ENCODE assay signal across 10 mouse cellular contexts in genomic region chr11:34010133-34010858, GRCm38 (mm10). TPM values are rescaled to one million over a fixed set of nuclear protein-coding genes. Genes with fewer than 3 reads are reported as not detected.
DNase-seq lines count a peak whose midpoint lies in the region; ATAC-seq and TF ChIP-seq lines count a peak whose summit lies in the region.
"Had no signal": no experiment of that assay in that cellular context is flagged by ENCODE, and none has a peak within 500 bp of the region (broad histone marks: within the 10 kb centered on the region; RNA-seq: fewer than 3 reads in every experiment).

No protein-coding gene starts in this region.

- no peaks in the 10 kb centered on the region for H3K36me3 ChIP-seq in heart, embryonic 13.5 days
- H3K36me3 ChIP-seq in liver, embryonic 11.5 days (ENCODE audit: control insufficient read depth, insufficient read depth, low read length), result no peaks in the 10 kb centered on the region
- H3K36me3 ChIP-seq in stomach, embryonic 14.5 days (ENCODE audit: control insufficient read depth, insufficient read depth, low read length), result no peaks in the 10 kb centered on the region

- ATAC-seq in heart, embryonic 13.5 days (ENCODE audit: extremely low read depth, insufficient number of reproducible peaks, low FRiP score, low TSS enrichment), result no peak
- peak; percentile 4; the same call in 1 of the 2 replicates for ATAC-seq in liver, embryonic 11.5 days (replicated peaks; ENCODE audit: low FRiP score)
- peak; percentile 46; the same call in 1 of the 2 replicates for ATAC-seq in stomach, embryonic 14.5 days (ENCODE audit: insufficient number of reproducible peaks, insufficient read depth, low FRiP score, low read depth)
- ATAC-seq: Patski had no signal

- intact Hi-C loops in left cerebral cortex, adult 2 months (cut with DNase I), result no loop called here

- no peaks in the 10 kb centered on the region for H3K9me3 ChIP-seq in heart, embryonic 13.5 days
- H3K9me3 ChIP-seq in liver, embryonic 11.5 days (ENCODE audit: control insufficient read depth, low read length), result no peaks in the 10 kb centered on the region
- no peaks in the 10 kb centered on the region for H3K9me3 ChIP-seq in stomach, embryonic 14.5 days (ENCODE audit: control insufficient read depth, low read depth, low read length)

- no peak overlapping the region for H3K4me2 ChIP-seq in heart, embryonic 13.5 days
- no peak overlapping the region for H3K4me2 ChIP-seq in liver, embryonic 11.5 days
- no peak overlapping the region for H3K4me2 ChIP-seq in stomach, embryonic 14.5 days (replicated peaks; ENCODE audit: low read depth, low read length)

- H3K27ac ChIP-seq in heart, embryonic 13.5 days (replicated peaks), result peak overlapping the region; percentile 63
- H3K27ac ChIP-seq in liver, embryonic 11.5 days (ENCODE audit: low read depth, low read length), result no peak overlapping the region; the same call in 1 of the 2 replicates
- peak overlapping the region; percentile 21; the same call in 1 of the 2 replicates for H3K27ac ChIP-seq in stomach, embryonic 14.5 days (ENCODE audit: low read length)
- no peak overlapping the region for H3K27ac ChIP-seq in left cerebral cortex, adult 2 months

- no peak overlapping the region for H3K4me3 ChIP-seq in heart, embryonic 13.5 days
- H3K4me3 ChIP-seq in liver, embryonic 11.5 days (ENCODE audit: low read depth, low read length), result no peak overlapping the region
- no peak overlapping the region for H3K4me3 ChIP-seq in stomach, embryonic 14.5 days (ENCODE audit: low read depth, low read length)
- H3K4me3 ChIP-seq in left cerebral cortex, adult 2 months, result no peak overlapping the region

- peaks cover 7% of the 10 kb centered on the region; the same call in 1 of the 2 replicates for H3K4me1 ChIP-seq in heart, embryonic 13.5 days
- H3K4me1 ChIP-seq in liver, embryonic 11.5 days (replicated peaks; ENCODE audit: control insufficient read depth, insufficient read depth, low read length), result no peaks in the 10 kb centered on the region
- no peaks in the 10 kb centered on the region for H3K4me1 ChIP-seq in stomach, embryonic 14.5 days (ENCODE audit: control insufficient read depth, insufficient read depth, low read length)

- H3K9ac ChIP-seq in heart, embryonic 13.5 days, result no peak overlapping the region
- H3K9ac ChIP-seq in liver, embryonic 11.5 days (ENCODE audit: low read depth, low read length), result no peak overlapping the region
- H3K9ac ChIP-seq in stomach, embryonic 14.5 days (replicated peaks; ENCODE audit: low read depth, low read length), result no peak overlapping the region

- no peaks in the 10 kb centered on the region for H3K27me3 ChIP-seq in heart, embryonic 13.5 days (replicated peaks)
- H3K27me3 ChIP-seq in liver, embryonic 11.5 days (replicated peaks; ENCODE audit: control insufficient read depth, insufficient read depth, low read length), result no peaks in the 10 kb centered on the region
- H3K27me3 ChIP-seq in stomach, embryonic 14.5 days (ENCODE audit: control insufficient read depth, insufficient read depth, low read length), result no peaks in the 10 kb centered on the region

- WGBS in heart, embryonic 13.5 days, result 56% methylated on average over 7 of the region's 7 CpGs
- WGBS in liver, embryonic 11.5 days, result 54% methylated on average over 7 of the region's 7 CpGs
- WGBS in stomach, embryonic 14.5 days, result 74% methylated on average over 7 of the region's 7 CpGs

- TF ChIP-seq CTCF in left cerebral cortex, adult 2 months (IDR thresholded peaks at IDR 0.05), result no peak

- no peak for DNase-seq in heart, postnatal 4 days
- peak; percentile 75 for DNase-seq in ZHBTc4 (ENCODE audit: low read depth, low spot score)
- no peak for DNase-seq in liver, embryonic 11.5 days (ENCODE audit: low spot score)
- no peak for DNase-seq in cerebellum, postnatal 25 days
- DNase-seq in left cerebral cortex, adult 8-10 months (ENCODE audit: low spot score in 2 of 2), result no peak
- no peak for DNase-seq in left cerebral cortex, adult 2 months (ENCODE audit: extremely low spot score in 1 of 2, low spot score in 2 of 2)
- DNase-seq: embryo, embryonic 11 days had no signal

RNA-seq across cellular contexts. Expression of gene Kcnip1, which starts 17.3 kb away (rescaled TPM):
- 0.15 and 0.43 TPM in 2 replicates for polyA plus RNA-seq in heart, embryonic 13.5 days (2015; fragmentation: Nextera tagmentation; extraction: Ambion mirVana)
- total RNA-seq in heart, postnatal 4 days (2021), result not detected
- 1.2 and 2.0 TPM in 2 replicates for polyA plus RNA-seq in liver, embryonic 11.5 days (2014; fragmentation: Nextera tagmentation; extraction: Ambion mirVana)
- polyA plus RNA-seq in stomach, embryonic 14.5 days (2014; fragmentation: Nextera tagmentation; extraction: Ambion mirVana), result 10.3 and 11.1 TPM in 2 replicates
- total RNA-seq in left cerebral cortex, adult 8-10 months (2022), result 10 to 100 TPM; 25.7 to 29.8 (median 29.5) TPM
- 10 to 100 TPM; 28.1 TPM for total RNA-seq in left cerebral cortex, adult 2 months (2021)
- polyA plus RNA-seq: Patski had no signal

RNA-seq across cellular contexts. Expression of gene Lcp2, which starts 36.4 kb away (rescaled TPM):
- polyA plus RNA-seq in heart, embryonic 13.5 days (2015; fragmentation: Nextera tagmentation; extraction: Ambion mirVana), result 1.2 and 2.2 TPM in 2 replicates
- 1 to 10 TPM in 1 of 2 experiments, under 1 TPM in 1; 0.88 to 1.6 TPM for total RNA-seq in heart, postnatal 4 days (2021)
- polyA plus RNA-seq in liver, embryonic 11.5 days (2014; fragmentation: Nextera tagmentation; extraction: Ambion mirVana), result 13.3 and 16.0 TPM in 2 replicates
- polyA plus RNA-seq in stomach, embryonic 14.5 days (2014; fragmentation: Nextera tagmentation; extraction: Ambion mirVana), result 2.4 and 4.1 TPM in 2 replicates
- total RNA-seq in left cerebral cortex, adult 8-10 months (2022), result 1 to 10 TPM; 2.7 to 6.1 (median 4.5) TPM
- 1 to 10 TPM; 3.5 to 3.8 TPM for total RNA-seq in left cerebral cortex, adult 2 months (2021)
- polyA plus RNA-seq: Patski had no signal

RNA-seq across cellular contexts. Expression of gene Kcnmb1, which starts 47.5 kb away (rescaled TPM):
- polyA plus RNA-seq in heart, embryonic 13.5 days (2015; fragmentation: Nextera tagmentation; extraction: Ambion mirVana), result 3.0 and 3.3 TPM in 2 replicates
- total RNA-seq in heart, postnatal 4 days (2021), result 1 to 10 TPM in 1 of 2 experiments, under 1 TPM in 1; 0.86 to 1.0 TPM
- 0.14 and 0.25 TPM in 2 replicates for polyA plus RNA-seq in liver, embryonic 11.5 days (2014; fragmentation: Nextera tagmentation; extraction: Ambion mirVana)
- 2.5 and 3.0 TPM in 2 replicates for polyA plus RNA-seq in stomach, embryonic 14.5 days (2014; fragmentation: Nextera tagmentation; extraction: Ambion mirVana)
- total RNA-seq in left cerebral cortex, adult 8-10 months (2022), result under 1 TPM; 0.35 to 0.66 (median 0.42) TPM
- under 1 TPM; 0.07 to 0.25 TPM for total RNA-seq in left cerebral cortex, adult 2 months (2021)
- polyA plus RNA-seq: Patski had no signal

Comparison
In these comparisons a context has a peak if more than half of its experiments do, and no peak if none do; other contexts are left out.
1. H3K27ac ChIP-seq: peak in heart, embryonic 13.5 days (single experiment) and stomach, embryonic 14.5 days (single experiment); none in liver, embryonic 11.5 days (single experiment) and left cerebral cortex, adult 2 months (single experiment).
2. RNA of gene Kcnip1, which starts 17.3 kb away (total RNA-seq): 25.7 to 29.8 TPM in left cerebral cortex, adult 8-10 months and 28.1 TPM in left cerebral cortex, adult 2 months; not detected in heart, postnatal 4 days; every median in the first group is over 10 times any median in the second.